Mouse (Mus musculus): ENCODE data around the gene Itih3.

Gene Itih3

GRCm38 (mm10) chr14:30902628-30903027 is 20.9 kb downstream of the Itih3 start:
- DNase-seq (ENCODE audit: low spot score in 2 of 2): no peak

DNA sequence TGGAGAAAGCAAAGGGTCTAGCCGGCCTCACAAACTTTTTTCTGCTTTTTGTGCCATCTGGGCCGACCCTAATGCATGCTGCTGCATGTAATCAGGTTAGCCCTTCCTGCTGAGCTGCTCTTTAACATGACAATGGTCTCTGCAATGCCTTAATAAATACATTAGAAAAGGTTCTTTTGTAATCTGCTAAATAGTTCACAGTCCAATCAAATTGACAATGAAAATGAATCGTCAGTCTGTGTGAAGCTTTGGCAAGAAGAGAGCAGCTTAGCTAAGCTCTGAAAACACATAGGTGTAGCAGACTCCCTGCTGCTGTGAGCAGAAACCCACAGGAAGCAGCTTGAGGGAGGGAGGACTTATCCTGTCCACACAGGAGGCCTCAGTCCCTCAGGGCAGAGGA is 23.6 kb downstream of the Itih3 start:
- DNase-seq (ENCODE audit: low spot score in 2 of 2): no peak

DNA sequence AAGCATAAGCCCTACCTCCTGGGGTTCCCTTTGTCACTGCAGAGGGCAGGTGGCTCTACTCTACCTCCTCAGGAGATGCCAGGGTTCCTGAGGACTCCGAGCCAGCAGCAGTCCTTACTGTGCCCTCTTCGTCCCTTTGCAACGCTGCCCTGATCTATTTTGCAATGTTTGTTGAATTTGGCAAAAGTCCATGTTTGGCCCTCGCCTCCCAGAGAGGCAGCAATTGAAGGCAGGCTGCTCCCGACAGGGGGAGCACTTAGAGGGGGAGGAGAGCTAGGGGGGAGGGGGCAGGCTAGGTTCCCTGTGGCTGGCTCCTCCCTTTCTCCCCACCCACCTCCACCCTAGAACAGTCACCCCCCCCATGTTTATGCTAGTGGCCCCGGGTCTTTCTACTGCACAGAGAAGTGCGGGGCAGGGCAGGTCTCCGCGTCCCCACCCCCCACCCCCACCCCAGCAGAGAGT is 35.3 kb downstream of the Itih3 start:
- DNase-seq (ENCODE audit: low spot score in 2 of 2): peak; percentile 29 to 52

GRCm38 (mm10) chr14:30886204-30886603 is 37.4 kb downstream of the Itih3 start, which contains the start of gene Itih4:
Gene Itih4 (plus strand): TSS chr14:30886476.
- no peak for DNase-seq (ENCODE audit: low spot score in 2 of 2)

DNA sequence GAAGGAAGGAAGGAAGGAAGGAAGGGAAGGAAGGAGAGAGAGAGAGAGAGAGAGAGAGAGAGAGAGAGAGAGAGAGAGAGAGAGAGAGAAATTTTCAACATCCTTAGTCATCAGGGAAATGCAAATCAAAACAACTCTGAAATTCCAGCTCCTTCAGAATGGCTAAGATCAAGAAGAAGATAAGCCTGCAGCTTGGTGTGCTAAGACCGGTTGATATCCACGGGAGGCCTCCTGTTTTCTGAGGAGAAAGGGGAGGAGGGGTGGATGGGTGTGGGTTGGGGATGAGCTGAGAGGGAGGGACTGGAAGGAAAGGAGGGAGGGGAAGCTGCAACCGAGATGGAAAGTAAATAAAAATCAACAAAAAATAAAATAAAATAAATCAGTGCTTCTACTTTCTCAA is 38.3 kb downstream of the Itih3 start:
- DNase-seq (ENCODE audit: low spot score in 2 of 2): no peak

- no peak for DNase-seq (ENCODE audit: low spot score in 2 of 2)
Observed at GRCm38 (mm10) chr14:30881718-30882108, 41.8 kb downstream of the Itih3 start.

DNA sequence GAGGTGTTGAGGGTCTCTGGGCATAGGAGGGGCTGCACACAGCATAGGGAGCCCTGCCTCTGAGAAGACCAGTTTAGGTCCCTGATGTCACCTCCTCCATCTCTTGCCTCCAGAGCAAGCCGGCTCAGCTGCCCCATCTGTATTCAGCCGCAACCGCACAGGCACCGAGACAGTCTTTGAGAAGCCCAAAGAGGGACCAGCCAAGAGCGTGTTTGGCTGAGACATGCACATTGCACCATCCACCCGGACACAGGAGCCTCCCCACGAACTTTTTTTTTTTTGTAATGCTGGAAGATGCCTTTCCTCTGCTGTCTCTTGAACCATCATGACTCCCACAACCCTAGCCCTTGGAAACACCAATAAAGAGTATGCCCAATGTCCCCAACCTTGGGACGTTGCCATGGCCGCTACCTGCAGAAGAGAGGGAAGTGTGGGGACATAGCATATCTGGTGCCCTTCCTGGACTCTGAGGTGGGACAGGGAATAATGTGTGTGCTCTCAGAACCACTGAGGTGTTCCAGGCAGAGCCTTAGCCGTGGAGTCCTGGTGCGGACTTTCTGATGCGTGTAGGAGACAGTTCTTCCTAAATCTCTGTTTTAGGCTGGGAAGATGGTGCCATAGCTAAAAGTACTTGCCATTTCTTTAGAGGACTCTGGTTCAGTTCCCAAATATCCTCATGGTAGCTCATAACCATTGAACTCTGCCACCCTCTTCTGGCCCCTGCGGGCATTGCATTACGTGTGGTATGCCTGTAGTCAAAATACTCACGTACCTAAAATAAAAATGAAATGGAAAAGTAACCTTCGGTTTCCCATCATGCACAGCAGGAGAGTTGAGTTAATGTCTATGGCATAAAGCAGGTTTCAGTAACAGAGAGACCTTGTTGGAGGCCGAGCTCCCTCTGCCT is 42.5 kb downstream of the Itih3 start:
- DNase-seq (ENCODE audit: low spot score in 2 of 2): peak in 1 of 2 experiments; percentile 57

- no peak for DNase-seq (ENCODE audit: low spot score in 2 of 2)
Observed at GRCm38 (mm10) chr14:30880251-30880650, 43.3 kb downstream of the Itih3 start.

DNA sequence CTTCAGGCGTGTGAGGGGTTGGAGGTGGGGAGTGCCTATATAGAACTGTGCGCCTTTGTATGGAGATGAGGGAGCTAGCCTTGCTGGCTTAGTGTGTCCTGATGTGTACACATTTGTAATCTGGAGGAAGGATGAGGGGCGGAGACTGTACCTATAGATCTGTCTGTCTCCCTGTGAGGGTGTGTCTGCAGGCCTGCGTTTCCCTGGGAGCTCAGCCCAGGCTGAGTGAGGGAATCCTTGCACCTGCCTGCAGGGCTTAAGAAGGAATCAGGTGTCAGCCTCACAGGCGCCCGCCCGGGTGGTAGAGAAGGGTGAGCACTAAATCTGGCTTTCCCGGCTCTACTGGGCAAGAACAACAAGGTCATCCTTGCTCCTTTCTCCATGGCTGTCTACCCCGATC is 43.8 kb downstream of the Itih3 start:
- DNase-seq (ENCODE audit: low spot score in 2 of 2): no peak

- peak in 1 of 2 experiments; percentile 39 for DNase-seq (ENCODE audit: low spot score in 2 of 2)
Observed at GRCm38 (mm10) chr14:30878958-30879571, 44.5 kb downstream of the Itih3 start, which contains the start of gene Mustn1. Gene Mustn1 (plus strand): TSS chr14:30879200.

- no peak for DNase-seq (ENCODE audit: low spot score in 2 of 2)
Observed at GRCm38 (mm10) chr14:30877827-30878226, 45.7 kb downstream of the Itih3 start.

GRCm38 (mm10) chr14:30876451-30876850 is 47.1 kb downstream of the Itih3 start:
- DNase-seq (ENCODE audit: low spot score in 2 of 2): no peak

DNA sequence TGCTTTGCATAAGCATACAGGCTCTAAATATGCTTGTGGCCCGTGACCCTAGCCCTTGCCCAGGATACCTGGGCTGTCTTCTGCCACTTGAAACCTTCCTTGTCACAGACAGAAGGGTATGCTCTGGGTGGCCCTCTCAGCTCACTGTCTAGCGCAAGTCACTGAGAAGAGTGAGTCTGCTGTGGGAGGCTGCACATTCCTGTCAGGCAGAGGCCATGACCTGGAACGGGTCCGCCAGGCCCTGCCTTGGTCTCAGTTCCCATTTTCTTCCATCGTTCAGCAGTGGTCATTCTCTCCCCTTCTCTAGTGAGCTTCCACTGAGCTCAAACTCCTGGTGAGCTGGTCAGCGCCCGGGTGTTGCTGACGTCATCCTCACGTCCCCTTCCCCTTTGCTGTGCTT is 47.6 kb downstream of the Itih3 start:
- DNase-seq (ENCODE audit: low spot score in 2 of 2): no peak

DNA sequence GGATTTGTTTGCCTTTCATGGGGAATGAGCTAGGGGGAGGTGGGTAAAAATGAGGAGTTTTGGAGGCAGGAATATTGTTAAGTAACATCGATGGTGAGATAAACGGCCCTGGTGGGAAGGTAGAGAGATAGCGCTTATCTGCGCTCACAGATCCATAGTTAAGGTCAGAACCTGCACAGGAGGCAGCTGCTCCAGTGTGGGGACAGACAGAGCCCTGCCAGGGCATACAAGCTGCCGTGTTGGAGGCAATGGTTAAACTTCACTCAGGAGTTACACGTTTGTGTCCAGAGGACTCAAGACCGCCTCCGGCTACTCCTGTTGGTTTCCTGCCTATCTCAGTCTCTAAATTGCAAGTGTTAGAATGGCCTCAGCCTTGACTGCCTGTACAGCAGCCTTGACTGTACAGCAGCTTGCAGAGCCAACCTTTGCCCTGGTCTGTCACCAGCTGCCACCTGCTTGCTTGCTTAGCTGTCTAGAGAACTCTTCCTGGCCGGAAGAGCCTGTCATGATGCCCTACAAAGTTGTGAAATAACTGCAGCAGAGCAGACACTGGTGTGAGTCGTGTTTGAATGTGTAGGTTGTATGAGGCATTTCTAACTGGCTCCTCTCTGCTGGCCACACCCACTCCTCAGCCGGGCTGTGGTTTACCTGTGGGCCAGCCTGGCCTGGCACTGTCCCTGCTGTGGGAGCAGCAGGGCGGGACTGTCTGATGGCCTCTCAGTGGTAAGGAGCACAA is 48.3 kb downstream of the Itih3 start:
- no peak for DNase-seq (ENCODE audit: low spot score in 2 of 2)

DNA sequence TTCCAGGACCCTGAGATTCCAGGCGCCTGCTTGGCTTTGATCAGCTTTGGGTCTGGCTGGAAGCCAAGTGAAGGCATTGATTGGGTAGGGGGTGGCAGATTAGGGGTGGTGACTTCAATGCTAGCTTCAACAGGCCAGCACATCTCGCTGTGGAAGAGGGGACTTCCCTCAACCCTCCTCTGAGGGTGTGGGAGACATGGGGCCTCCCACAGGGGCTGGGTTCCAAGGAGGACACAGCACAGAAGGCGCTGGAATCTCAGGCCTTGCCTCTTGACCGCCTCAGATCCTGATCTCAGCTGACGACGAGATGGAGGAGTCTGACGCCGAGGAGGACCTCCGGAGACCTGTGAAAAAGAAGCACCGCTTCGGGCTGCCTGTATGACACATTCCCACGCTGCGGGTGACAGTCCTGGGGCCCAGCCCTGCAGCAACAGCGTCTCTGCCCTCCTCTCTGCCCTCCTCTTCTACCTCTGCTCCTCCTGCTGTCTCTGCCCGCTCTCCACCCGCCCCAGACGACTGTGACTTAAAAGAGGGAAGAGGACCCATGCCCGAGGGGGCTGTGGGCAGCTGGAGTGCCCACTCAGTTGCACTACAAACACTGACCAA is 49.4 kb downstream of the Itih3 start:
- no peak for DNase-seq (ENCODE audit: low spot score in 2 of 2)

DNA sequence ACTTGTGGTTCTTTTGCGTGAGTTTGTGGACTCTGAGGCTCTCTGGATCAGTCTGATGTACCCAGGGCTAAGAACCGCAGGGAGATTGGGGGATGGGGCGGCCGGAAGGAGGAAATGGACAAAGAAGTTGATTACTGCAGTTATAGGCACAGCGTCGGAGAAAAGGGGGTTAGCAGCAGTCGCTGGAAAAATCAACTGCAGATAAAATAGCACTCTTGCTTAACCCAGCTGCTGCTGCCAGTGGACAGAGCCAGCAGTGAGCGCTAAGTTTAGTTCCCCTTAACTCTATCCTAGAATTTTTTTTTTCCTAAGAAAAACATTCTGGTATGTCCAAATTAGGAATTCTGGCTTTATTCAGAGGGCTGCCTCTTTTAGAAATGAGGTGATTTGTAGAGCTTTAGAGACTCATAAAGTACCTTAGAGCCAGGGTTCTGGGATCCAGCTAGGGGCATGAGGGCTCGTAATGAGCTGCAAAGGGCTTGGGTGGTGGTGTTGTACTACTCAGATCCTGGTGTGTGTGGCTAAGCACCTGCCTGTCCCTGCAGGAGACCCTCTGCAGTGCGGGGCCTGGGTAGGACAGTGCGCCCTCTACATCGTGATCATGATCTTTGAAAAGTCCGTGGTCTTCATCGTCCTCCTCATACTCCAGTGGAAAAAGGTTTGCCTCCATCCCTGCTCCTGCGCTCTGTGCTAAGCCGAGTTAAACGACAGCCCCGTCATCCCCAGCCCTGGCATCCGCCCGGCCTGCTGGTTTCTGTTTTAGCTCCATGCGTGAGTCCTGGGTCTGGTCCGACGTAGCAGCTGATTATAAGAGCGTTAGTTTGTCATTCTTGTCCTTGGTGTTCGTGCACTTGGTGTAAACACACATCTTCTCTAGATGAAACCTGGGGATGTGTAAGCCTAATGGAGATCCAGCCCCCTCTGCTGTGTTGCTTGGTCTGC is 53.1 kb downstream of the Itih3 start:
- DNase-seq (ENCODE audit: low spot score in 2 of 2): no peak

DNA sequence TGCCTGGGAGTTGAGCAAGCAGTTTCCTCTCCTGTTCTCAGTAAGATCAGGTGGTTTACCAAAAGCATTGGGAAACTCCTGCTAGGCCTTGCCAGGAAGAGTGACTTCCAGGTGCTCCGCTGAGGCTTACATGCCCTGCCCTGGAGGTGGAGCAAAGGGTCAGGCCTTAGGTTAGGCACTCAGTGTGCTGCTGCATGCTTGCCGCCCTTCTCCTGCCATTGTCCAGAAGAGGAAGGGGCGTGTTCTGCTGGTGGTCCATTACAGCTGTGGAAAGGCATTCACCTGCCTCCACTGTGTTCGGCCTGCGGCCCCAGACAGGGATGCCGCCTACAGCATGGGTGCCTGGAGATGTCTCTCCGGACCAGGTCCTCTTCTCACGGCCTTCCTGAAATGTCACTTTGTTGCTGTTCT is 54.2 kb downstream of the Itih3 start:
- DNase-seq (ENCODE audit: low spot score in 2 of 2): no peak

DNA sequence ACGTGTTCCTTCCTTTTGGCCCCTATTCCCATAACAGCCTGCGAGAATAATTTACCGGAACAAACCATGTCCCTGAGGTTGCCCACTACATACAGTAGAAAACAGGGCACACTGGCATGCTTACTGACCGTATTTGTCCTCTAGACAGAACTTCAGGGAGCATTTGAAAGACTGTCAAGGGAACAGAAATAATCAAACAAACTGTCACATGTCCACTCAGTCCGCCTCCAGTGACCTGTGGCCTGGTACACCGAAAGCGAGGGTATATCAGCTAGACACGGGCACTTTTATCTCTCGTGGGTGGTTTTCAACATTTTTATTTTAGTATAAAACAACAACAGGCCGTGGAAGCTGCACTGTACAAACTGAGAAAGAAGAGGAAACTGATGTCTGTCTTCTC is 54.7 kb downstream of the Itih3 start:
- DNase-seq (ENCODE audit: low spot score in 2 of 2): no peak

DNA sequence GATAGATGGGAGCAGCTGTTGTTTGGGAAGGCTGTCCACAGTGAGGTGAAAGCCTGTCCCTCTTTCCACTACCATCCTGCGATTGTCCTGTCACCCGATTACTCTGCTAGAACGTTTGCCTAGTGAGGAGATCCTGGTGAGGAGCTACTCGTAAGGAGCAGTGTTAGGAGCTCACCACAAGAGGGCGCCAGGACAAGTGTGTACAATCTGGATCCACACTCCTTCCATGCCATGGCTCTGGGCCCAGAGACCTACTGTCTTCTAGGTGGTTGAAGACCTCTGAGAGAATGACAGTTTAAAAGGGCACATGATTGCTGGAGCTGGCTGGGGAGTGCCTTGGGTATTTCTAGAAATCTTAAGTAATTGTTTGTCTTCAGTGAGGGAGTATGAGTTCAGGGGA is 56.5 kb downstream of the Itih3 start:
- DNase-seq (ENCODE audit: low spot score in 2 of 2): peak; percentile 50 to 59

DNA sequence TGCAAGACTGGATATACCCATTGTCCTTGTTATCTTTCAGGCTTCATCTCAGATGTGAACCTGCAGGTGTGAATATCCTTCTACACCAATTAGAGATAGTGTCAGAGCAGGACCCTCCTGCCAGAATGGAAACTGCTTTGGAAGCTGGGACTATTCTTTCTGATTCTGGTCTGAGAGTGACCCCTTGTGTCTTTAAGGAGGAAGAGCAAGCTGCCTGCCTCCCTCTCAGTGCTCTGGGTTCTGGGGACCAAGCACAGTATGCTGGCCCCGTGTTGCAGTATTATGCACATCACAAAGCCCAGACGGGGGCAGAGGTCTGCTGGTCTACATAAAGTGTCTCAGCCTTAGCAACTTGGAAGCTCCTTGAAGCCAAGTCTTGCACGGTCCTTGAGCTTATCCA is 58.2 kb downstream of the Itih3 start:
- DNase-seq (ENCODE audit: low spot score in 2 of 2): no peak

- DNase-seq (ENCODE audit: low spot score in 2 of 2): no peak
Observed at GRCm38 (mm10) chr14:30862368-30862767, 61.2 kb downstream of the Itih3 start.

All from urinary bladder, adult 18-20 months (tissue).